Mouse (Mus musculus) 416B (cell line): ENCODE data around the gene Gm43552.
A peak's percentile ranks its signal among the peaks of the same experiment; 100 is the strongest.
"Not testable (repeated sequence)": the region's sequence is repeated elsewhere in the genome, so short reads cannot be mapped to it uniquely, and the experiment has no call there.

ENCODE experiments used
- DNase-seq: peaks from one replicate; pipeline ENCODE4 v3.0.0; 2011; ENCODE audit warnings: low read depth

Gm43552 gene

GRCm38 (mm10) chr5:65492716-65493531, at the start of gene Gm43552:
Gene Gm43552, minus strand, starts transcription at chr5:65492833.
- peak; percentile 94 for DNase-seq

- no peak for DNase-seq
Observed at GRCm38 (mm10) chr5:65541889-65542288, 49.3 kb upstream of the Gm43552 start.

- no peak for DNase-seq
Observed at GRCm38 (mm10) chr5:65539786-65540185, 47.2 kb upstream of the Gm43552 start.

GRCm38 (mm10) chr5:65538829-65539228, 46.2 kb upstream of the Gm43552 start:
- peak; percentile 55 for DNase-seq

GRCm38 (mm10) chr5:65538121-65538520, 45.5 kb upstream of the Gm43552 start:
- DNase-seq: no peak

GRCm38 (mm10) chr5:65537420-65538071, 44.9 kb upstream of the Gm43552 start:
- peak; percentile 63 for DNase-seq

- peak; percentile 87 for DNase-seq
Observed at GRCm38 (mm10) chr5:65536751-65537419, 44.3 kb upstream of the Gm43552 start, which contains the start of the genes Smim14 and Ube2k. Gene Smim14, minus strand, starts transcription at chr5:65537184. Gene Ube2k, plus strand, starts transcription at chr5:65537233.

- DNase-seq: not testable (repeated sequence)
Observed at GRCm38 (mm10) chr5:65536068-65536465, 43.4 kb upstream of the Gm43552 start.

GRCm38 (mm10) chr5:65535457-65536067, 42.9 kb upstream of the Gm43552 start:
- peak; percentile 93 for DNase-seq

- no peak for DNase-seq
Observed at GRCm38 (mm10) chr5:65534496-65534895, 41.9 kb upstream of the Gm43552 start.

GRCm38 (mm10) chr5:65531283-65531682, 38.6 kb upstream of the Gm43552 start:
- DNase-seq: no peak

- no peak for DNase-seq
Observed at GRCm38 (mm10) chr5:65525674-65526443, 33.2 kb upstream of the Gm43552 start.

GRCm38 (mm10) chr5:65524831-65525230, 32.2 kb upstream of the Gm43552 start:
- no peak for DNase-seq

- peak; percentile 52 for DNase-seq
Observed at GRCm38 (mm10) chr5:65521803-65522202, 29.2 kb upstream of the Gm43552 start.

GRCm38 (mm10) chr5:65514635-65515278, 22.1 kb upstream of the Gm43552 start:
- DNase-seq: peak; percentile 95

GRCm38 (mm10) chr5:65513506-65513905, 20.9 kb upstream of the Gm43552 start:
- no peak for DNase-seq

GRCm38 (mm10) chr5:65508395-65508794, 15.8 kb upstream of the Gm43552 start:
- DNase-seq: no peak

GRCm38 (mm10) chr5:65505786-65506185, 13.2 kb upstream of the Gm43552 start:
- no peak for DNase-seq

GRCm38 (mm10) chr5:65501407-65501806, 8.8 kb upstream of the Gm43552 start:
- no peak for DNase-seq

GRCm38 (mm10) chr5:65500231-65500630, 7.6 kb upstream of the Gm43552 start:
- no peak for DNase-seq
